In the genomic region with DNA sequence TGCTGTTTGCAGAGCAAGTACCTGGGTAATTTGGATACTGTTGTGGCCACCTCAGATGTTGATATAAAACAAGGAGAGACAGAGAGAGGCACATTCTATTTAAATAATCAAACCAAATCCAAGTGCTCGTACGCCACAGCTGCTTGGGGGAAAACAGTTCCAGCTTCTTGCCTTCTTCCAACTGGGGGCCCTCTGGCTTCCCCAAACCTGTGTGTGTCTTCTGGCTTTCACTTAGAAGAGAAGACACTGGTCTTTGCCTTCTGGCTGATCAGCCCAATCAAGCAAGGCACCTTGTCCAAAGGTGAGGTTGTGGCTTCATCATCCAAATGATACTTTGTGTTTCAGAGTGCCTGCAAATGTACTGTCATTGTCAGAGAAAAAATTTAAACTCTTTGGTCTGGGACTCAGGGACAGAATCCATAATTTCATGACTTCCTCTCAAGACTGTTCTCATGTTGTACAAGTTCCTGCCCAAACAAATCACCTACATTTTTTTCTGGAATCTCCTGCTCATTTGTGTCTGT, we compare ENCODE assay signal across 10 mouse cellular contexts. TPM values are rescaled to one million over a fixed set of nuclear protein-coding genes. Genes with fewer than 3 reads are reported as not detected.
DNase-seq lines count a peak whose midpoint lies in the region; ATAC-seq lines count a peak whose summit lies in the region.
"Had no signal": no experiment of that assay in that cellular context is flagged by ENCODE, and none has a peak within 500 bp of the region (broad histone marks: within the 10 kb centered on the region; RNA-seq: fewer than 3 reads in every experiment).

No protein-coding gene starts in this region.

- peak; percentile 64; the same call in 1 of the 2 replicates for ATAC-seq in cerebellum, adult (ENCODE audit: insufficient number of reproducible peaks, low FRiP score, low TSS enrichment)
- ATAC-seq in erythroid progenitor cell, adult 5-6 weeks (replicated peaks; ENCODE audit: low FRiP score, poor library complexity, severe bottlenecking) = peak; percentile 79
- peak; percentile 57; the same call in 1 of the 2 replicates for ATAC-seq in megakaryocyte-erythroid progenitor cell, adult 5-6 weeks (replicated peaks; ENCODE audit: low FRiP score, low TSS enrichment, poor library complexity, severe bottlenecking)
- ATAC-seq in monocyte, adult 5-6 weeks (replicated peaks; ENCODE audit: insufficient number of reproducible peaks, low FRiP score, low TSS enrichment, poor library complexity, severe bottlenecking) = peak; percentile 61; the same call in 1 of the 2 replicates
- peak; percentile 45; the same call in 1 of the 2 replicates for ATAC-seq in neutrophil, adult 5-6 weeks (ENCODE audit: extremely low read depth, insufficient number of reproducible peaks, low FRiP score, poor library complexity, severe bottlenecking)

- peak; percentile 89 for DNase-seq in heart, adult 11 months

RNA-seq across cellular contexts. Expression of a gene that starts 17.1 kb away (rescaled TPM):
- not detected in 2 replicates for total RNA-seq in erythroid progenitor cell, adult 5-6 weeks (2015; ENCODE audit: low replicate concordance)
- total RNA-seq in erythroid progenitor cell, adult 5-6 weeks (2017; ENCODE audit: low replicate concordance) = not detected in 2 replicates
- not detected in 2 replicates for total RNA-seq in megakaryocyte-erythroid progenitor cell, adult 5-6 weeks (2014; fragmentation: Nextera tagmentation)
- 0.38 TPM in 1 of 2 replicates, not detected in the other for total RNA-seq in megakaryocyte-erythroid progenitor cell, adult 5-6 weeks (2017)
- not detected in 3 replicates for total RNA-seq in monocyte, adult 5-6 weeks (2017)
- not detected in 2 replicates for total RNA-seq in neutrophil, adult 5-6 weeks (2017)
- total RNA-seq: adrenal gland, adult 18-20 months; CH12.LX; ES-E14; MEL had no signal

Comparison
In these comparisons a context has a peak if more than half of its experiments do, and no peak if none do; other contexts are left out.
1. Peak in every context shown above with its lines: DNase-seq and ATAC-seq.